Mouse (Mus musculus) colon, adult 2 months (tissue): Measurements from ENCODE around the gene Cntfr. TPM values are rescaled to one million over a fixed set of nuclear protein-coding genes. Genes with fewer than 3 reads are reported as not detected.

Experiments used
- polyA plus RNA-seq: library from polyadenylated mRNA; depleted of rRNA; stranded (reverse); fragments of >200 nt; gene quantifications from 2 replicates; pipeline ENCODE4 v1.2.3, GENCODE M21; 2012; rRNA removed

The Cntfr gene
- polyA plus RNA-seq, result 2.7 and 3.0 TPM in 2 replicates

GRCm38 (mm10) chr4:41696930-41697841, at the start of gene Cntfr:
Gene Cntfr (minus strand): TSS chr4:41697089.

GRCm38 (mm10) chr4:41731052-41731765, 34.3 kb upstream of the Cntfr start, which contains the start of gene Arid3c:
Gene Arid3c (minus strand): TSS chr4:41731142.

GRCm38 (mm10) chr4:41722918-41723351, 26.0 kb upstream of the Cntfr start, which contains the start of gene Dctn3:
Gene Dctn3 (minus strand): TSS chr4:41723170.

GRCm38 (mm10) chr4:41713197-41714067, 16.5 kb upstream of the Cntfr start, which contains the start of gene Rpp25l:
Gene Rpp25l (minus strand): TSS chr4:41713534.

GRCm38 (mm10) chr4:41699783-41700182, 2.9 kb upstream of the Cntfr start, which contains the start of gene Il11ra1:
Gene Il11ra1 (plus strand): TSS chr4:41699989.

GRCm38 (mm10) chr4:41639913-41640507, 56.9 kb downstream of the Cntfr start, which contains the start of gene Enho:
Gene Enho (minus strand): TSS chr4:41640324.

Other genes starting within 250 kb of the Cntfr start
- 1.3 and 1.6 TPM in 2 replicates for gene Kif24, start 232.2 kb downstream of the Cntfr start, polyA plus RNA-seq
- gene Nudt2, start 231.9 kb downstream of the Cntfr start, polyA plus RNA-seq, result 9.8 and 11.4 TPM in 2 replicates
- gene AI464131, start 194.0 kb downstream of the Cntfr start, polyA plus RNA-seq, result 11.0 and 12.8 TPM in 2 replicates
- gene 1110017D15Rik, start 179.8 kb downstream of the Cntfr start, polyA plus RNA-seq, result 0.23 TPM in 1 of 2 replicates, not detected in the other
- gene Fam219a, start 127.6 kb downstream of the Cntfr start, polyA plus RNA-seq, result 19.3 and 21.6 TPM in 2 replicates
- 10.2 and 10.7 TPM in 2 replicates for gene Dnaic1, start 127.3 kb downstream of the Cntfr start, polyA plus RNA-seq
- gene Enho, start 56.8 kb downstream of the Cntfr start, polyA plus RNA-seq, result 30.3 and 41.0 TPM in 2 replicates
- 80.8 and 101 TPM in 2 replicates for gene Il11ra1, start 2.9 kb upstream of the Cntfr start, polyA plus RNA-seq
- gene Rpp25l, start 16.4 kb upstream of the Cntfr start, polyA plus RNA-seq, result 71.4 and 75.4 TPM in 2 replicates
- 67.8 and 69.7 TPM in 2 replicates for gene Dctn3, start 26.1 kb upstream of the Cntfr start, polyA plus RNA-seq
- not detected in 2 replicates for gene Arid3c, start 34.1 kb upstream of the Cntfr start, polyA plus RNA-seq
- gene Galt, start 58.1 kb upstream of the Cntfr start, polyA plus RNA-seq, result 104 and 114 TPM in 2 replicates
- gene Sigmar1, start 59.1 kb upstream of the Cntfr start, polyA plus RNA-seq, result 164 and 177 TPM in 2 replicates
- gene Ccl27a, start 77.2 kb upstream of the Cntfr start, polyA plus RNA-seq, result 33.0 and 34.1 TPM in 2 replicates
- gene Gm21541, start 206.5 kb upstream of the Cntfr start, polyA plus RNA-seq, result 11.0 and 12.9 TPM in 2 replicates
- 0.69 and 0.74 TPM in 2 replicates for gene Gm20878, start 244.5 kb upstream of the Cntfr start, polyA plus RNA-seq